Mouse (Mus musculus) erythroblast, embryonic 14.5 days (primary cell): ENCODE results near the gene Fsip1.

ENCODE experiments used
- GATA1 ChIP-seq: IDR thresholded peaks from 2 replicates; pipeline ENCODE4 v1.6.1; 2012; ENCODE audit warnings: low read length, inconsistent platforms, mixed read lengths
- TAL1 ChIP-seq: IDR thresholded peaks from 3 replicates; pipeline ENCODE4 v1.6.1; 2012; ENCODE audit warnings: low read length, inconsistent platforms, mixed read lengths

- TF ChIP-seq GATA1 = no peak
- no peak for TF ChIP-seq TAL1
These were observed 146.4 kb downstream of the Fsip1 start for GRCm38 (mm10) chr2:118110225-118110915.
